Mouse (Mus musculus) kidney, embryonic 15.5 days (tissue): ENCODE results near the gene Pawr. TPM values are rescaled to one million over a fixed set of nuclear protein-coding genes. Genes with fewer than 3 reads are reported as not detected.

ENCODE experiments used
- ATAC-seq: fragments of 200-750 bp; cut with Nextera tagmentation; replicated peaks from 2 replicates; pipeline ENCODE4 v1.8.0; 2017; ENCODE audit warnings: moderate TSS enrichment; ENCODE audit not compliant: low FRiP score
- H3K27ac ChIP-seq: fragments of 300-500 bp; sonication (generic); 2 replicates; pipeline ENCODE4 v1.5.1; 2015; ENCODE audit warnings: mild to moderate bottlenecking, inconsistent platforms
- H3K27me3 ChIP-seq: fragments of 300-500 bp; sonication (generic); 2 replicates; pipeline ENCODE4 v1.6.1; 2015; ENCODE audit warnings: inconsistent platforms
- H3K36me3 ChIP-seq: fragments of 300-500 bp; sonication (generic); 2 replicates; pipeline ENCODE4 v1.6.1; 2015; ENCODE audit warnings: inconsistent platforms
- H3K4me1 ChIP-seq: fragments of 300-500 bp; sonication (generic); 2 replicates; pipeline ENCODE4 v1.6.1; 2015; ENCODE audit warnings: inconsistent platforms
- H3K4me2 ChIP-seq: fragments of 300-500 bp; sonication (generic); 2 replicates; pipeline ENCODE4 v1.6.1; 2015; ENCODE audit warnings: moderate library complexity, mild to moderate bottlenecking, inconsistent platforms
- H3K4me3 ChIP-seq: fragments of 300-500 bp; sonication (generic); replicated peaks from 2 replicates; pipeline ENCODE4 v1.5.1; 2015; ENCODE audit warnings: mild to moderate bottlenecking, inconsistent platforms
- H3K9ac ChIP-seq: fragments of 300-500 bp; sonication (generic); 2 replicates; pipeline ENCODE4 v1.6.1; 2015; ENCODE audit warnings: mild to moderate bottlenecking, inconsistent platforms
- H3K9me3 ChIP-seq: fragments of 300-500 bp; sonication (generic); replicated peaks from 2 replicates; pipeline ENCODE4 v1.6.1; 2016; ENCODE audit warnings: inconsistent platforms
- WGBS: fragments of 180-500 bp; shearing (Covaris S2); methylation state at CpG from one replicate; pipeline ENCODE4 v1.1.7; 2015; ENCODE audit warnings: mixed read lengths; 5-methylcytosine and 5-hydroxymethylcytosine counted together
- polyA plus RNA-seq: library from polyadenylated mRNA; unstranded; fragments of >200 nt; fragmentation: Nextera tagmentation; extraction: Ambion mirVana; gene quantifications from 2 replicates; pipeline ENCODE4 v1.2.1, GENCODE M21; 2015

Pawr gene
- 16.5 and 17.5 TPM in 2 replicates for polyA plus RNA-seq

GRCm38 (mm10) chr10:108331784-108332561 lies at the start of gene Pawr:
Pawr (plus strand) TSS chr10:108332121.
- WGBS = under 1% methylated on average over 73 of the region's 85 CpGs
- H3K4me2 ChIP-seq = peak within 1 kb of the TSS; percentile 79
- peaks cover 5% of the 10 kb centered on the region; the same call in 1 of the 2 replicates for H3K36me3 ChIP-seq
- peaks cover 28% of the 10 kb centered on the region for H3K4me1 ChIP-seq
- H3K9ac ChIP-seq = peak within 1 kb of the TSS; percentile 88
- ATAC-seq = peak; percentile 96
- peaks cover 15% of the 10 kb centered on the region for H3K27me3 ChIP-seq
- H3K9me3 ChIP-seq = no peaks in the 10 kb centered on the region
- H3K4me3 ChIP-seq = peak within 1 kb of the TSS; percentile 94
- peak within 1 kb of the TSS; percentile 93 for H3K27ac ChIP-seq

GRCm38 (mm10) chr10:108282351-108282750 lies 49.6 kb upstream of the Pawr start:
- H3K9ac ChIP-seq = no peak overlapping the region
- H3K9me3 ChIP-seq = no peaks in the 10 kb centered on the region
- H3K4me1 ChIP-seq = no peaks in the 10 kb centered on the region
- H3K4me2 ChIP-seq = no peak overlapping the region
- H3K27me3 ChIP-seq = no peaks in the 10 kb centered on the region
- H3K36me3 ChIP-seq = peaks cover 35% of the 10 kb centered on the region
- WGBS = 92% methylated on average over 6 of the region's 6 CpGs
- ATAC-seq = no peak
- no peak overlapping the region for H3K27ac ChIP-seq
- no peak overlapping the region for H3K4me3 ChIP-seq

GRCm38 (mm10) chr10:108283418-108283817 lies 48.5 kb upstream of the Pawr start:
- WGBS = 84% methylated on average over 2 of the region's 2 CpGs
- ATAC-seq = no peak

GRCm38 (mm10) chr10:108283837-108284236 lies 48.1 kb upstream of the Pawr start:
- Histone ChIP-seq H3K9ac (no peak overlapping the region), H3K36me3 (peaks cover 24% of the 10 kb centered on the region), H3K4me1 (no peaks in the 10 kb centered on the region), H3K27ac (no peak overlapping the region), H3K9me3 (no peaks in the 10 kb centered on the region), H3K4me3 (no peak overlapping the region), H3K27me3 (no peaks in the 10 kb centered on the region), H3K4me2 (no peak overlapping the region)
- WGBS = 94% methylated on average over 4 of the region's 4 CpGs
- ATAC-seq = no peak

More at GRCm38 (mm10) chr10:108283418-108283817, 48.5 kb upstream of the Pawr start:
- H3K4me3 ChIP-seq = no peak overlapping the region
- no peaks in the 10 kb centered on the region for H3K27me3 ChIP-seq
- no peaks in the 10 kb centered on the region for H3K9me3 ChIP-seq
- peaks cover 26% of the 10 kb centered on the region for H3K36me3 ChIP-seq
- no peak overlapping the region for H3K4me2 ChIP-seq
- no peak overlapping the region for H3K9ac ChIP-seq
- no peaks in the 10 kb centered on the region for H3K4me1 ChIP-seq
- H3K27ac ChIP-seq = no peak overlapping the region

- 93% methylated on average over 4 of the region's 4 CpGs for WGBS
- Histone ChIP-seq H3K27me3 (no peaks in the 10 kb centered on the region), H3K36me3 (peaks cover 22% of the 10 kb centered on the region), H3K9me3 (no peaks in the 10 kb centered on the region), H3K4me1 (no peaks in the 10 kb centered on the region), H3K4me3 (no peak overlapping the region), H3K4me2 (no peak overlapping the region), H3K27ac (no peak overlapping the region), H3K9ac (no peak overlapping the region)
- ATAC-seq = no peak
Observed at GRCm38 (mm10) chr10:108284445-108284844, 47.5 kb upstream of the Pawr start.

- H3K36me3 ChIP-seq = peaks cover 16% of the 10 kb centered on the region
- ATAC-seq = no peak
- no peak overlapping the region for H3K4me2 ChIP-seq
- H3K9me3 ChIP-seq = no peaks in the 10 kb centered on the region
- no peaks in the 10 kb centered on the region for H3K4me1 ChIP-seq
- no peaks in the 10 kb centered on the region for H3K27me3 ChIP-seq
- no peak overlapping the region for H3K9ac ChIP-seq
- WGBS = 92% methylated on average over 5 of the region's 5 CpGs
- H3K4me3 ChIP-seq = no peak overlapping the region
- H3K27ac ChIP-seq = no peak overlapping the region
Observed at GRCm38 (mm10) chr10:108284977-108285376, 46.9 kb upstream of the Pawr start.

GRCm38 (mm10) chr10:108286658-108287437 lies 45.1 kb upstream of the Pawr start:
- ATAC-seq = no peak
- no peak overlapping the region for H3K4me3 ChIP-seq

GRCm38 (mm10) chr10:108287438-108287801 lies 44.5 kb upstream of the Pawr start:
- H3K4me2 ChIP-seq = no peak overlapping the region
- 82% methylated on average over 4 of the region's 4 CpGs for WGBS
- no peak for ATAC-seq

More at GRCm38 (mm10) chr10:108286658-108287437, 45.1 kb upstream of the Pawr start:
- Histone ChIP-seq H3K4me1 (no peaks in the 10 kb centered on the region), H3K9ac (no peak overlapping the region), H3K9me3 (no peaks in the 10 kb centered on the region), H3K36me3 (peaks cover 6% of the 10 kb centered on the region), H3K4me2 (no peak overlapping the region), H3K27me3 (no peaks in the 10 kb centered on the region), H3K27ac (no peak overlapping the region)
- WGBS = 80% methylated on average over 11 of the region's 11 CpGs

GRCm38 (mm10) chr10:108290046-108290445 lies 41.9 kb upstream of the Pawr start:
- Histone ChIP-seq H3K36me3 (no peaks in the 10 kb centered on the region), H3K9me3 (no peaks in the 10 kb centered on the region), H3K4me3 (no peak overlapping the region), H3K27me3 (no peaks in the 10 kb centered on the region), H3K4me2 (no peak overlapping the region), H3K9ac (no peak overlapping the region), H3K27ac (no peak overlapping the region), H3K4me1 (no peaks in the 10 kb centered on the region)
- ATAC-seq = no peak
- WGBS = 94% methylated on average over 13 of the region's 13 CpGs

More at GRCm38 (mm10) chr10:108287438-108287801, 44.5 kb upstream of the Pawr start:
- no peak overlapping the region for H3K9ac ChIP-seq
- no peaks in the 10 kb centered on the region for H3K9me3 ChIP-seq
- H3K27ac ChIP-seq = no peak overlapping the region
- H3K4me3 ChIP-seq = no peak overlapping the region
- no peaks in the 10 kb centered on the region for H3K4me1 ChIP-seq
- no peaks in the 10 kb centered on the region for H3K27me3 ChIP-seq
- H3K36me3 ChIP-seq = peaks cover 1% of the 10 kb centered on the region; the same call in 1 of the 2 replicates

GRCm38 (mm10) chr10:108291688-108292471 lies 40.0 kb upstream of the Pawr start:
- no peaks in the 10 kb centered on the region for H3K9me3 ChIP-seq
- H3K36me3 ChIP-seq = no peaks in the 10 kb centered on the region
- no peak overlapping the region for H3K4me3 ChIP-seq
- no peak for ATAC-seq
- no peak overlapping the region for H3K9ac ChIP-seq
- no peak overlapping the region for H3K4me2 ChIP-seq
- no peaks in the 10 kb centered on the region for H3K4me1 ChIP-seq
- 75% methylated on average over 12 of the region's 12 CpGs for WGBS
- H3K27ac ChIP-seq = no peak overlapping the region
- H3K27me3 ChIP-seq = no peaks in the 10 kb centered on the region

GRCm38 (mm10) chr10:108292651-108293050 lies 39.3 kb upstream of the Pawr start:
- no peaks in the 10 kb centered on the region for H3K27me3 ChIP-seq
- H3K9ac ChIP-seq = no peak overlapping the region
- H3K4me2 ChIP-seq = no peak overlapping the region
- no peak overlapping the region for H3K4me3 ChIP-seq
- H3K4me1 ChIP-seq = no peaks in the 10 kb centered on the region
- WGBS = 89% methylated on average over 4 of the region's 4 CpGs
- no peak overlapping the region for H3K27ac ChIP-seq
- ATAC-seq = no peak
- no peaks in the 10 kb centered on the region for H3K36me3 ChIP-seq
- H3K9me3 ChIP-seq = no peaks in the 10 kb centered on the region
